Mouse (Mus musculus): ENCODE measurements around the gene Map2. TPM values are rescaled to one million over a fixed set of nuclear protein-coding genes. Genes with fewer than 3 reads are reported as not detected.

The Map2 gene
- polyA plus RNA-seq, 1 experiment from 2014 or later: 357 TPM

DNA sequence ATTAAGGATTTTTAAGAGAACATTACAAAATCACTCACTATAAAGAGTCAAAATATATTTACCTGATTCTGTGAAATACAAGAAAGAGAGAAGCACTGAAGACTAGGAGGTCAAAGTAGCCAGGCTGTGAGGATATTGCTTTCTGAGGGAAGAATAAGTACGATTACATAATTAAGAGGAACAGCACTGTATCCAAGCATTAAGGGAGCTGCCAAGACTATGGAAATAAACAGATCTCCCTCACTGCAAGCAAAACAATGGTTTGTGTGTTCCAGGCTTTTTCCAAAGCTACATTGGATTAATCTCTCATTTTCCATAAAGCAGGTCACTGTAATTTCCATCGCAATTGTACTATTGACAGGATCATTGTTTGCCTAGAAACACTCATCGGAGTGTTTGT, 307.7 kb downstream of the Map2 start:
- Histone ChIP-seq H3K4me1 (no peaks in the 10 kb centered on the region), H3K9me3 (no peaks in the 10 kb centered on the region), H3K4me2 (replicated peaks) (no peak overlapping the region), H3K36me3 (no peaks in the 10 kb centered on the region), H3K27ac (replicated peaks) (no peak overlapping the region), H3K4me3 (no peak overlapping the region), H3K9ac (replicated peaks) (no peak overlapping the region), H3K27me3 (no peaks in the 10 kb centered on the region)
- WGBS: 91% methylated on average over 3 of the region's 3 CpGs
- no peak for ATAC-seq (ENCODE audit: low FRiP score, low read depth)

Other genes with a start within 250 kb of the Map2 start
- gene Crygf, start 248.8 kb upstream of the Map2 start, polyA plus RNA-seq (2016; fragmentation: Nextera tagmentation; extraction: Ambion mirVana): not detected in 2 replicates